Mouse (Mus musculus) liver, postnatal 0 days (tissue): ENCODE results near the gene Nln. TPM values are rescaled to one million over a fixed set of nuclear protein-coding genes. Genes with fewer than 3 reads are reported as not detected.

ENCODE experiments used
- ATAC-seq: fragments of 200-750 bp; cut with Nextera tagmentation; 2 replicates; pipeline ENCODE4 v1.8.0; 2017; ENCODE audit warnings: mild to moderate bottlenecking, moderate library complexity
- DNase-seq: peaks from one replicate; pipeline ENCODE4 v3.0.0-alpha.2; 2016
- H3K27ac ChIP-seq: fragments of 300-500 bp; sonication (generic); 2 replicates; pipeline ENCODE4 v1.5.1; 2014; ENCODE audit warnings: antibody characterized with exemption, moderate library complexity, mild to moderate bottlenecking, low read depth
- H3K27me3 ChIP-seq: fragments of 300-500 bp; sonication (generic); 2 replicates; pipeline ENCODE4 v1.6.1; 2014; ENCODE audit warnings: low read length, control low read depth, mixed read lengths; ENCODE audit not compliant: insufficient read depth
- H3K36me3 ChIP-seq: fragments of 300-500 bp; sonication (generic); replicated peaks from 2 replicates; pipeline ENCODE4 v1.6.1; 2014; ENCODE audit warnings: mild to moderate bottlenecking, control low read depth, low read length, moderate library complexity, mixed read lengths; ENCODE audit not compliant: insufficient read depth
- H3K4me1 ChIP-seq: fragments of 300-500 bp; sonication (generic); 2 replicates; pipeline ENCODE4 v1.6.1; 2014; ENCODE audit warnings: antibody characterized with exemption, mild to moderate bottlenecking, control low read depth; ENCODE audit not compliant: insufficient read depth
- H3K4me2 ChIP-seq: fragments of 300-500 bp; sonication (generic); 2 replicates; pipeline ENCODE4 v1.6.1; 2014; ENCODE audit warnings: low read depth, mild to moderate bottlenecking, low read length, moderate library complexity, mixed read lengths
- H3K4me3 ChIP-seq: fragments of 300-500 bp; sonication (generic); 2 replicates; pipeline ENCODE4 v1.5.1; 2014; ENCODE audit warnings: low read depth, low read length
- H3K9ac ChIP-seq: fragments of 300-500 bp; sonication (generic); replicated peaks from 2 replicates; pipeline ENCODE4 v1.6.1; 2014; ENCODE audit warnings: mild to moderate bottlenecking, moderate library complexity
- H3K9me3 ChIP-seq: fragments of 300-500 bp; sonication (generic); 2 replicates; pipeline ENCODE4 v1.6.1; 2016; ENCODE audit warnings: mild to moderate bottlenecking, control low read depth, low read length, mixed read lengths
- CTCF ChIP-seq: sonication (generic); IDR thresholded peaks from 2 replicates; pipeline ENCODE4 v1.5.1; 2016; ENCODE audit warnings: antibody characterized with exemption, low read depth
- EP300 ChIP-seq: IDR thresholded peaks from 2 replicates; pipeline ENCODE4 v1.6.1; 2016; ENCODE audit warnings: antibody characterized with exemption, low read depth, mild to moderate bottlenecking
- WGBS: fragments of 180-500 bp; shearing (Covaris S2); extraction: QIAGEN DNeasy Blood & Tissue Kit; methylation state at CpG from one replicate; pipeline ENCODE4 v1.1.7; 2014; ENCODE audit not compliant: insufficient replicate concordance; 5-methylcytosine and 5-hydroxymethylcytosine counted together
- polyA plus RNA-seq: library from polyadenylated mRNA; unstranded; fragments of >200 nt; fragmentation: Nextera tagmentation; extraction: Ambion mirVana; gene quantifications from 2 replicates; pipeline ENCODE4 v1.2.1, GENCODE M21; 2015

The Nln gene
- polyA plus RNA-seq, 1 experiment from 2014 or later = 40.4 TPM

- no peak for ATAC-seq
- no peak for DNase-seq
These were observed 78.5 kb downstream of the Nln start for GRCm38 (mm10) chr13:104030956-104031355.

DNA sequence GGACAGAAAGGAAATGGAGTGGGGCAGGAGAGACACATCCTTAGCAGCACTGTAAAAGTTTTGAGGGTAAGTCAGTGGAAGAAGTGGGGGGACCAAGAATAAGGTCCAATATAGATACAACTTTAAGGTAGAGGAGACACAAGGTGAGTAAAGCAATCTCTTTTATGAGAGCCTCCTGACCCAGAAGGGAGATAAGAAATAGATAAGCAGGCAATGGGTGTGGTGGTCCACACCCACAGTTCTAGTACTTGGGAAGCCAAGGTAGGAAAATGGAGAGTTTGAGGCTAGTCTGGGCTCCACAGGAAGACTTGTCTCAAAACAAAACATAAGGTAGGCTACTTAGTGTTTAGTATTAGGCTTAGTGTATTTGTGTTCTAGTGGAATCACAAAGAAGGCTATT is 79.9 kb downstream of the Nln start:
- TF ChIP-seq CTCF (no peak), EP300 (no peak)
- H3K27me3 ChIP-seq = no peaks in the 10 kb centered on the region
- H3K27ac ChIP-seq = no peak overlapping the region
- peak overlapping the region; percentile 18; the same call in 1 of the 2 replicates for H3K9ac ChIP-seq
- DNase-seq (no peak), ATAC-seq (no peak)
- no peaks in the 10 kb centered on the region for H3K9me3 ChIP-seq
- peaks cover 18% of the 10 kb centered on the region for H3K4me1 ChIP-seq
- no peaks in the 10 kb centered on the region for H3K36me3 ChIP-seq
- H3K4me3 ChIP-seq = no peak overlapping the region
- no peak overlapping the region for H3K4me2 ChIP-seq

More at GRCm38 (mm10) chr13:104030956-104031355, 78.5 kb downstream of the Nln start:
- Histone ChIP-seq H3K27ac (no peak overlapping the region), H3K9ac (no peak overlapping the region), H3K9me3 (no peaks in the 10 kb centered on the region), H3K27me3 (no peaks in the 10 kb centered on the region), H3K4me1 (peaks cover 27% of the 10 kb centered on the region), H3K4me3 (no peak overlapping the region), H3K36me3 (no peaks in the 10 kb centered on the region), H3K4me2 (no peak overlapping the region)
- TF ChIP-seq CTCF (no peak), EP300 (no peak)
- 87% methylated on average over 4 of the region's 4 CpGs for WGBS

DNA sequence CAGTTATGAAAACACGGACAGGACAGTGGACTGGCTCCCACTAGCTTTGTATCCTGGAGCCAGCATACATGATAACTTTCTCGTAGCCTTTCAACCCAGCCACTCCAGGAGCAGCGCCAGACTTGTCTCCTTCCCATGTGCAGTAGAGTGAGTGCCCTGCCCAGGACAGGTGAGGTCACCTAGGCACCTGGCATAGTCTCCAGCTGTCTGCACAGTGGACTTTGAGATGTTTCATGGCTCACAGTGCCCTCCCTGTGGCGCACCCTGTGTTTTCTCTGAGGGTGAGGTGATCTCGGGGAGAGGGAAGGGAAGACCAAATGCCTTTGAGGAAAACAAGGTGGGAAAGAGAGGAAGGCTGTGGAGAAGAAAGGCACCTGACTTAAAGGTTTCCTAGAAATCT is 80.3 kb downstream of the Nln start:
- H3K4me2 ChIP-seq = no peak overlapping the region
- peak overlapping the region; percentile 18; the same call in 1 of the 2 replicates for H3K9ac ChIP-seq
- WGBS = 63% methylated on average over 5 of the region's 5 CpGs
- no peak overlapping the region for H3K4me3 ChIP-seq
- H3K27me3 ChIP-seq = no peaks in the 10 kb centered on the region
- H3K27ac ChIP-seq = no peak overlapping the region
- TF ChIP-seq EP300 (no peak), CTCF (no peak)
- ATAC-seq (peak; percentile 53; the same call in 1 of the 2 replicates), DNase-seq (no peak)
- no peaks in the 10 kb centered on the region for H3K9me3 ChIP-seq
- no peaks in the 10 kb centered on the region for H3K36me3 ChIP-seq
- H3K4me1 ChIP-seq = peaks cover 17% of the 10 kb centered on the region

DNA sequence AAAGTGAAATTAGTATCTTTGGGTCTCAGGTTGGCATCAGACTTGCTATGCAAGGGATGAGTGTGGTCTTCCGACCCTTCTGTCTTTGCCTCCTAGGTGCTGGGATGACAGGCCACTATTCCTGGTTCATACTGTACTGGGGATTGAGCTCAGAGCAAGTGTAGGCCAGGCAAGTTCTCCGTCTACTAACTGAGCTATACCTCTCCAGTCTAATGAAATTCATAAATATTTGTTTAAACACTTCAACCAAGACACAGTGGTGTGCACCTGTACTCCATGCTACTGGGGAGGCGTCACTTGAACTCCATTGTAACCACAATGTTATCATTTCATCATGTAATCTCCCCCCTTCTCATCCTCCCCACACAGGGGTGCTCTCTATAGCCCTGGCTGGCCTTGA is 82.9 kb downstream of the Nln start:
- Histone ChIP-seq H3K4me1 (peaks cover 8% of the 10 kb centered on the region), H3K9ac (no peak overlapping the region), H3K9me3 (no peaks in the 10 kb centered on the region), H3K27ac (no peak overlapping the region), H3K4me2 (no peak overlapping the region), H3K27me3 (no peaks in the 10 kb centered on the region), H3K4me3 (no peak overlapping the region), H3K36me3 (no peaks in the 10 kb centered on the region)
- DNase-seq = no peak
- WGBS = 67% methylated on average over 3 of the region's 3 CpGs
- TF ChIP-seq CTCF = no peak
- no peak for TF ChIP-seq EP300
- ATAC-seq = no peak

DNA sequence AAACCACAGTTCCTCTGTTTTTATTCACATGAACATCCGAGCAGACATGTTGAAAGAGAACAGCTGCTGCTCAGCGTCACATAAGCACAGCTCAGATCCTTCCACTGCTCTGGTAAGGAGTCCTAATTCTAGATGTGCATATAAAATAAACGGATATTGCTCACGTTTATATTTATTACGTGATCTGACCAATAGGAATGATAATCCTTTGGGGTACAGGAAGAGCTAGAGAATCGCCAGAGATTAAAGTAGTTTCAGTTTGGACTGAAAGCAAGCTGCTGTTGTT is 83.8 kb downstream of the Nln start:
- no peak overlapping the region for H3K4me2 ChIP-seq
- no peaks in the 10 kb centered on the region for H3K36me3 ChIP-seq
- no peak overlapping the region for H3K9ac ChIP-seq
- 72% methylated on average over 6 of the region's 6 CpGs for WGBS
- no peak overlapping the region for H3K4me3 ChIP-seq
- H3K4me1 ChIP-seq = peaks cover 8% of the 10 kb centered on the region
- H3K9me3 ChIP-seq = no peaks in the 10 kb centered on the region
- H3K27me3 ChIP-seq = no peaks in the 10 kb centered on the region
- TF ChIP-seq CTCF (no peak), EP300 (no peak)
- DNase-seq (no peak), ATAC-seq (no peak)
- H3K27ac ChIP-seq = no peak overlapping the region

DNA sequence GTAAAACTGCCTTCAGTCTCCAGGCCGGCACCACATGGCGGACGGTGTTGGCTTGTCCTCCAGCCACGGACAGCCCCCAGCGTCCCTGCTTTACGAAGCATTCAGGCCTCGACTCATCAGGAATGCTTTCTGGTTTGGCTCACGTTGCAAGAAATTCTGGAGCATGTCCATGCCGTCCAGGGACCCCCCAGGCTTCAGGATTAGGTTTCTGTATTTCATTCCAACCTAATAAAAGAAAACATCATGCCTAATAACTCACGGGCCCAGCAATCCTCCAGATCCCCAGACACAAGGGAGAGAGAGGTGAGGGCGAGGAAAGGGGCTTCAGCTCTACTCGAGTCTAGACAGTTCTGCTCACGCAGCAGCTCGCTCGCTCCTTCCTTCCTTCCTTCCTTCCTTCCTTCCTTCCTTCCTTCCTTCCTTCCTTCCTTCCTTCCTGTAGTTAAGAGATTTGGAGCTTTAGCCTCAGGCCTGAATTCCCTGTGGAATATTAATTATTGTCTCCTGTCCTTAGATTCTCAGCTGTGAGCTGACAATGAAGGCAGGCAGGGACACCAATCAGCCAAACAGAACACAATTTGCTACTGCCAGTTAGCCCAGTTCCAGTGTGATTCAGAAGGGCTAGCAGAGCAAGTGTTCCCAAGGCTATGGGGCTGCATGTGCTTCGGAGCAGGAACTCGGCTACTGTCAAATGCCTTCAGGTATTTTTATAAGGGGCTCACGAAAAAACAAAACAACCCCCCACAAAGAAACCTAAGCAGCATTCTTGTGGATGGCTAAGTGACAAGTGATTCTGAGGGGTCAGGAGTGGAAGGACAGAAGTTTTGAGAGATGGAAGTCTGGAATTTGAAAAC is 84.3 kb downstream of the Nln start:
- ATAC-seq = no peak
- H3K4me2 ChIP-seq = no peak overlapping the region
- H3K4me3 ChIP-seq = no peak overlapping the region
- H3K9me3 ChIP-seq = 0 out of 2 replicates have a peak, but pooled peaks cover 1% of the 10 kb centered on the region
- no peak for DNase-seq
- peak overlapping the region; percentile 22; the same call in 1 of the 2 replicates for H3K27ac ChIP-seq
- H3K27me3 ChIP-seq = no peaks in the 10 kb centered on the region
- 71% methylated on average over 18 of the region's 18 CpGs for WGBS
- peaks cover 8% of the 10 kb centered on the region for H3K4me1 ChIP-seq
- H3K9ac ChIP-seq = no peak overlapping the region
- TF ChIP-seq EP300 = no peak
- no peak for TF ChIP-seq CTCF
- H3K36me3 ChIP-seq = no peaks in the 10 kb centered on the region
